Mouse (Mus musculus) lung, embryonic 15.5 days (tissue): Measurements from ENCODE around the gene Ttc21a. TPM values are rescaled to one million over a fixed set of nuclear protein-coding genes. Genes with fewer than 3 reads are reported as not detected.
A peak's percentile ranks its signal among the peaks of the same experiment; 100 is the strongest.

Experiments
- ATAC-seq: fragments of 200-750 bp; cut with Nextera tagmentation; 2 replicates; pipeline ENCODE4 v1.8.0; 2017; ENCODE audit warnings: moderate number of reproducible peaks, borderline replicate concordance; ENCODE audit not compliant: low FRiP score, low TSS enrichment; ENCODE audit errors: extremely low read depth
- H3K27ac ChIP-seq: fragments of 300-500 bp; sonication (generic); 2 replicates; pipeline ENCODE4 v1.5.1; 2015; ENCODE audit warnings: moderate library complexity, mild to moderate bottlenecking, inconsistent platforms
- H3K27me3 ChIP-seq: fragments of 300-500 bp; sonication (generic); 2 replicates; pipeline ENCODE4 v1.6.1; 2015; ENCODE audit warnings: inconsistent platforms
- H3K36me3 ChIP-seq: fragments of 300-500 bp; sonication (generic); 2 replicates; pipeline ENCODE4 v1.6.1; 2015; ENCODE audit warnings: inconsistent platforms
- H3K4me1 ChIP-seq: fragments of 300-500 bp; sonication (generic); 2 replicates; pipeline ENCODE4 v1.6.1; 2015; ENCODE audit warnings: inconsistent platforms
- H3K4me2 ChIP-seq: fragments of 300-500 bp; sonication (generic); 2 replicates; pipeline ENCODE4 v1.6.1; 2015; ENCODE audit warnings: inconsistent platforms, mild to moderate bottlenecking, moderate library complexity
- H3K4me3 ChIP-seq: fragments of 300-500 bp; sonication (generic); 2 replicates; pipeline ENCODE4 v1.5.1; 2015; ENCODE audit warnings: mild to moderate bottlenecking, inconsistent platforms
- H3K9ac ChIP-seq: fragments of 300-500 bp; sonication (generic); 2 replicates; pipeline ENCODE4 v1.6.1; 2015; ENCODE audit warnings: inconsistent platforms
- H3K9me3 ChIP-seq: fragments of 300-500 bp; sonication (generic); 2 replicates; pipeline ENCODE4 v1.6.1; 2016; ENCODE audit warnings: inconsistent platforms
- WGBS: fragments of 180-500 bp; shearing (Covaris S2); methylation state at CpG from one replicate; pipeline ENCODE4 v1.1.7; 2015; 5-methylcytosine and 5-hydroxymethylcytosine counted together
- polyA plus RNA-seq: library from polyadenylated mRNA; unstranded; fragments of >200 nt; fragmentation: Nextera tagmentation; extraction: Ambion mirVana; gene quantifications from 2 replicates; pipeline ENCODE4 v1.2.1, GENCODE M21; 2015

Ttc21a gene
- polyA plus RNA-seq, 1 experiment from 2014 or later: 1.1 TPM

DNA sequence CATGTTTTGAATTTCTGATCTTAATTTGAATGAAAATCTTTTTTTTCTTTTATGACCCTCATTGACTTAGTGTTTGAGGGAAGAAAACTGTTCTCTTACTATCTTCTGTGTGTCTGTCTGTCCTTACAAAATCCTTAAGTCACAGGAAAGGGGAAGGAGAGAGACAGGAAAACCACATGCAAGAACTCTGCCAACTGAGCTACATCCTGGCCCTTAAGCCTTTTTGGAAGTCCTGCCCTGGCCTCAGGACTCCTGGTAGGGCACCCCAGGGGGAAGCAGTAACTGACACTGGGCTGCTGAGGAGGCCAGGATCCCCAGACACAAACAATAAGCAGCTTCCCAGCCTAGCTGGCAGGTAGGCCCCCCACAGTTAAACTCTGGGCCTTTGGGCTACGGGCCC lies 5.9 kb downstream of the Ttc21a start:
- H3K4me3 ChIP-seq: no peak overlapping the region
- no peak overlapping the region for H3K9ac ChIP-seq
- no peak for ATAC-seq
- WGBS: 77% methylated on average over 1 of the region's 1 CpGs
- H3K4me1 ChIP-seq: peaks cover 13% of the 10 kb centered on the region
- H3K4me2 ChIP-seq: no peak overlapping the region
- H3K27me3 ChIP-seq: no peaks in the 10 kb centered on the region
- H3K36me3 ChIP-seq: no peaks in the 10 kb centered on the region
- H3K27ac ChIP-seq: no peak overlapping the region
- no peaks in the 10 kb centered on the region for H3K9me3 ChIP-seq

DNA sequence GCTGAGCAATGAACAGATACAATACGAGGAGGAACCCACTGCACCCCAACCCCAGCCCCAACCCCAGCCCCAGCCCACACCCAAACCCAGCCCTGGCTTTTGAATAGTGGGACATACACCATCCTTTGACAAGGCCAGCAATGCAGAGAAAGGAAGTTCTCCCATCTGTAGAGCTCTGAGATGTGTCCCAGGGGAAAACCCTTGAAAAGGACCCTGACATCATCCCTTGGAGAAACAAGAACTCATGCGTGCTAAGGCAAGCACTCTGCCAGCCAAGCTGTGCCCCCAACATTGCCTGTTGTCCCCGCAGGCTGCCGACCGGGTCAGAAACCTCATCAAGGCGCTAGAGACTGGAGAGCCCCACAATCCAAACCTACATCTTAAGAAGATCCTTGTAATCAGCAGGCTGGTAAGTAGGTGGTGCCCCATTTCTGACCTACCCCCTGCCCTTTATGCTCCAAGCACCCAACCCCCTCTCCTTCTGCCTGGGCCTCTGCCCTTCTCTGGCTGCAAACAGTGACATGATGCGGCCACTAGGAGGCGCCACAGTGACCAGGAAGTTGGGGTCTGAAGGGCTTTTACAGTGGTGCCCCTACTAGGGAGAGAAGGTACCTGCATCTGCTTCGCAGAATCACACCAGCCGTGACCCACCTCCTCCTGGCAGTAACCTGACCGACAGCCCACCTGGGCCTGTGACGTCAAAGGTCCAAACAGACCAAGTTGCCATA lies 7.9 kb downstream of the Ttc21a start:
- ATAC-seq: no peak
- no peak overlapping the region for H3K9ac ChIP-seq
- WGBS: 68% methylated on average over 12 of the region's 12 CpGs
- H3K4me2 ChIP-seq: no peak overlapping the region
- H3K4me3 ChIP-seq: no peak overlapping the region
- no peaks in the 10 kb centered on the region for H3K36me3 ChIP-seq
- H3K4me1 ChIP-seq: peaks cover 13% of the 10 kb centered on the region
- H3K9me3 ChIP-seq: no peaks in the 10 kb centered on the region
- no peak overlapping the region for H3K27ac ChIP-seq
- H3K27me3 ChIP-seq: no peaks in the 10 kb centered on the region

DNA sequence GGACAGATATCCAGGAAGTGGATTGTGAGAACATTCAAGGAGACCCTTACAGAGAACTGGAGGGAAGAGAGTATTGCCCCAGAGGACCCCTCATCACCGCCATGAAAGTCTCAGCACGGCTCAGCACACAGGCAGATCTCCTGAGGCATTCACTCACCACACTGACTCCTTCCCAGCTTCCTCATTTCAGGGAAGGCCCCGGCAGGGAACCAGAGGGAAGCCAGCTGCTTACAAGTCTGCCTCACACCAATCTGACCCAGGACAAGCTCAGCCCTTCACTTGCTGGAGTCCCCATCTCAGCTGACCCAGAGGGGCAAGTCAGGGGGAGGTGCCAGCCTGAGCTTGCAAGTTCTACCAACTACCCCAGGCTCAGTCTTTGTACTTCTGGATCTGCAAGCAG lies 11.4 kb downstream of the Ttc21a start:
- H3K4me3 ChIP-seq: no peak overlapping the region
- ATAC-seq: no peak
- no peak overlapping the region for H3K27ac ChIP-seq
- H3K36me3 ChIP-seq: no peaks in the 10 kb centered on the region
- H3K4me2 ChIP-seq: no peak overlapping the region
- H3K9ac ChIP-seq: no peak overlapping the region
- H3K27me3 ChIP-seq: no peaks in the 10 kb centered on the region
- H3K4me1 ChIP-seq: peaks cover 9% of the 10 kb centered on the region
- WGBS: 37% methylated on average over 3 of the region's 3 CpGs
- no peaks in the 10 kb centered on the region for H3K9me3 ChIP-seq

DNA sequence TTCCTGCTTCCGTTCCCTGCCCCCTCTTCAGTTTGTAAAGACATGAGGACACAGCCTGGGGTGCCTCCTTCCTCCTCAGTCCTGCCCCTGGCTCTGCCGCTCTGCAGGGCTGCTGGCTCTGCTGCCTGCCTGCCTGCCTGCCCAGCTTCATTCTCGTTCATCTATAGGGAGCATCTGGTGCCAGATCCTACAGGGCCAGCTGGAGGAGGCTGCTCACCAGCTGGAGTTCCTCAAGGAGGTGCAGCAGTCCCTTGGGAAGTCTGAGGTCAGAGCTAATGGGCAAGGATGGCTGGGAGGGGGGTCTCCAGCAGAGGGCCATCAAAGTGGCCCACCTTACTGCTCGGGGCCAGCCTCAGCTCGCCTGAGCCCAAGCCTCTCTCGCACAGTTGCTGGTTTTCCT lies 13.0 kb downstream of the Ttc21a start:
- Histone ChIP-seq H3K4me2 (no peak overlapping the region), H3K27ac (no peak overlapping the region), H3K27me3 (no peaks in the 10 kb centered on the region), H3K9ac (no peak overlapping the region), H3K4me3 (no peak overlapping the region), H3K4me1 (peaks cover 9% of the 10 kb centered on the region), H3K9me3 (no peaks in the 10 kb centered on the region), H3K36me3 (no peaks in the 10 kb centered on the region)
- peak; percentile 66 for ATAC-seq
- WGBS: 29% methylated on average over 6 of the region's 6 CpGs

DNA sequence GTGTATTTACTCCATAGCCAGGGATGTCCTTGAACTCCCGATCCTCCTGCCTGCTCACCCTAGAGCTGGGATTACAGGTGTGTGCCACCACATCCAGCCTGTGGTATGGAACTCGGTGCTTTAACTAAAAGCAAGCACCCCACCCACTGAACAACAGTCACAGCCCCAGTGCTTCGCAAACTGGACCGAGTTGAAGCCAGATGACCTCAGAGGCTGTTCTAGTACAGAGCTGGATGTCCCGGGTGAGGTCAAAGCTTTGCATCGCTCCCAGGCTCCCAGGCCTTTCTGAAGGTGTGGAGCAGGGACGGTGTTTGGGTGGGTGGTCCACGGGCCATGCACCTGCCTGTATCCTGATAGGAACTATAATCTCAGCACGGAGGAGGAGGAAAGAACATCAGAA lies 14.0 kb downstream of the Ttc21a start:
- no peak overlapping the region for H3K4me3 ChIP-seq
- no peaks in the 10 kb centered on the region for H3K9me3 ChIP-seq
- no peak overlapping the region for H3K27ac ChIP-seq
- no peak overlapping the region for H3K4me2 ChIP-seq
- no peak for ATAC-seq
- H3K4me1 ChIP-seq: peaks cover 9% of the 10 kb centered on the region
- WGBS: 80% methylated on average over 9 of the region's 9 CpGs
- no peak overlapping the region for H3K9ac ChIP-seq
- no peaks in the 10 kb centered on the region for H3K36me3 ChIP-seq
- no peaks in the 10 kb centered on the region for H3K27me3 ChIP-seq

DNA sequence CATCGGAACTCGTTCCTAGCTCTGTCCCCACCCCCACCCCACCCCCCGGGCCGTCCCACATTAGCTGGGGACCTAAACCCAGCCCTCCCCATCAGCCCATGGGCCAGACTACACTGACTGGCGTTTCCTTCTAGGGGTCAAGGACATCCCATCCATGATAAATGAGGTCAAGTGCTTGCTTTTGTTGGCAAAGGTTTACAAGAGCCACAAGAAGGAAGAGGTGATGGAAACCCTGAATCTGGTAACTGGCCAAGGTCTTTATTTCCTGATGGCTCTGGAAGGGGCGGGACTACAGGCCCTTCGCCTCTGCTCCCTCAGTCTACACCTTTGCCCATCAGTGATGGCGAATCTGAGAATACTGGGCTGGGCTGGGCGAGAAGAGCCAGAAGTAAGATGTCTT lies 21.4 kb downstream of the Ttc21a start:
- Histone ChIP-seq H3K4me2 (no peak overlapping the region), H3K36me3 (no peaks in the 10 kb centered on the region), H3K4me1 (peaks cover 15% of the 10 kb centered on the region), H3K9ac (no peak overlapping the region), H3K9me3 (no peaks in the 10 kb centered on the region), H3K27ac (no peak overlapping the region), H3K4me3 (no peak overlapping the region), H3K27me3 (no peaks in the 10 kb centered on the region)
- no peak for ATAC-seq
- WGBS: 73% methylated on average over 9 of the region's 9 CpGs

DNA sequence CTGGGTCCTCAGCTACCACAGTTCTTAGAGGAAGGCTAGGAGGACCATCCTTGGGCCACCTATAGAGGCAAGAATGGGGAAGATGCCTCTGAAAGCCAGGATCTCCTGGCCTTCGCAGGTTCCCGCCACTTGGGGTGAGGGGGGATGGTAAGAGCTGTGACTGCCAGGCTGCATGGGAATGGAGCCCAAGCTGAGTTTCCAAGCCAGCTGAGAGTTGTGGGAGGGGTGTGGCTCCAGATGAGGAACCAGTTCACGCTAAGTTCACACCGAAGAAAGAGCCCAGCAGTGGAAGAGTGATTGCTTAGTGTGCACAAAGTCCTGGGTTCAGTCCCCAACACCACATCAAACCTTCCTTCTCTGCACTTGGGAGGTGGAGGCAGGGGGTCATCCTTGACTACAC lies 24.8 kb downstream of the Ttc21a start:
- Histone ChIP-seq H3K4me3 (no peak overlapping the region), H3K4me2 (no peak overlapping the region), H3K9me3 (no peaks in the 10 kb centered on the region), H3K27ac (no peak overlapping the region), H3K36me3 (no peaks in the 10 kb centered on the region), H3K9ac (no peak overlapping the region), H3K27me3 (no peaks in the 10 kb centered on the region), H3K4me1 (peaks cover 15% of the 10 kb centered on the region)
- no peak for ATAC-seq
- WGBS: 65% methylated on average over 4 of the region's 4 CpGs

DNA sequence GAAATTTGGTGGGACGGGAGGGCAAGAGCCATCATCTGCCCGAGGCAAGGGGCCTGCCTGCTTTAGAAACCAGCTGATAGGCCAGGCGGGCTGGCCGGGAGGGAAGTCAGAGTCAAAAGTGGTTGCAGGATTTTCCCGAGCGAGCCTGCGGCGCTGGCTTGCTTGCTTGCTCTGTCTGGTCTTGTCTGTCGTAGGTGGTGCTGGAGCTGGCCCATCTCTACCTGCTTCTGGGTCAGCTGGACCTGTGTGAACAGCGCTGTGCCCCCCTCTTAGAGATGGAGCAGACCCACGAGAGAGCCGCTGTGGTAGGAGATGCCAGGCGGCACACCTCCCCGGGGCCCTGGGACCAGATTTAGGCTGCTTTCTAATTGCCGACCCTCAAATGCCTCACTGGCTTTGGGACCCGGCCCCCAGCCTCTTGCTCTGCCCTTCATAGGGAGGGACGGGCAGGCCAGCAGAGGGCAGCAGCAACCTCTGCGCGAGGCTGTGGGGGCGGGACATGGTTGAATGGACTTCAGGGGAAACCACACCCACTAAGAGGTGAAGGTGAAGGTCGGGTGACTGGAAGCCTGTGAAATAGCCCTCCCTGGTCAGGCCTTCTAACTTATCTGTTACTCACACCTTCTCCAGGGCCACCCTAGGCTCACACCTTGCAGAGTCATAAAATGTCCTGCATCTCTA lies 25.7 kb downstream of the Ttc21a start:
- H3K9ac ChIP-seq: no peak overlapping the region
- no peak overlapping the region for H3K4me3 ChIP-seq

DNA sequence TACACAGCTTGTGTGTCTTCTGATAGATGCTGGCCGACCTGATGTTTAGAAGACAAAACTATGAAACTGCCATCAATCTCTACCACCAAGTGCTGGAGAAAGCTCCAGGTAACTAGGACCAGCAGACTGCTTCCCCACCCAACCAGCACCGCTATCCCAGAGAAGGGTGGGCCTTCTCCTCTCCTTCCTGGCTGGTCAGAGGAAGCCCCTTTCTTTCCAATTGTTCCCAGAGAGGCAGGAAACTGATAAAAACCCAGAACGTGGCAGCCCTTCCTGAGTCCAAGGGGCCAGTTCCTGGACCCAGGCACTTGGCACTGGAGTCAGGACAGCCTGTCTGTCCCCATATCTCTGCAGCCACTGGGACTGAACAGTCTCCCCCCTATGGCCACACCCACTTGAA lies 26.8 kb downstream of the Ttc21a start:
- no peaks in the 10 kb centered on the region for H3K9me3 ChIP-seq
- H3K4me3 ChIP-seq: no peak overlapping the region
- H3K9ac ChIP-seq: no peak overlapping the region
- WGBS: 55% methylated on average over 3 of the region's 3 CpGs
- H3K27ac ChIP-seq: peak overlapping the region; percentile 41; the same call in 1 of the 2 replicates
- no peak overlapping the region for H3K4me2 ChIP-seq
- H3K27me3 ChIP-seq: no peaks in the 10 kb centered on the region
- H3K4me1 ChIP-seq: peaks cover 15% of the 10 kb centered on the region
- no peaks in the 10 kb centered on the region for H3K36me3 ChIP-seq
- no peak for ATAC-seq

More for the DNA sequence above, 25.7 kb downstream of the Ttc21a start:
- no peak overlapping the region for H3K27ac ChIP-seq
- ATAC-seq: peak; percentile 69; the same call in 1 of the 2 replicates
- peak overlapping the region; percentile 30 for H3K4me2 ChIP-seq
- H3K36me3 ChIP-seq: no peaks in the 10 kb centered on the region
- no peaks in the 10 kb centered on the region for H3K9me3 ChIP-seq
- WGBS: 20% methylated on average over 21 of the region's 21 CpGs
- no peaks in the 10 kb centered on the region for H3K27me3 ChIP-seq
- H3K4me1 ChIP-seq: peaks cover 15% of the 10 kb centered on the region

DNA sequence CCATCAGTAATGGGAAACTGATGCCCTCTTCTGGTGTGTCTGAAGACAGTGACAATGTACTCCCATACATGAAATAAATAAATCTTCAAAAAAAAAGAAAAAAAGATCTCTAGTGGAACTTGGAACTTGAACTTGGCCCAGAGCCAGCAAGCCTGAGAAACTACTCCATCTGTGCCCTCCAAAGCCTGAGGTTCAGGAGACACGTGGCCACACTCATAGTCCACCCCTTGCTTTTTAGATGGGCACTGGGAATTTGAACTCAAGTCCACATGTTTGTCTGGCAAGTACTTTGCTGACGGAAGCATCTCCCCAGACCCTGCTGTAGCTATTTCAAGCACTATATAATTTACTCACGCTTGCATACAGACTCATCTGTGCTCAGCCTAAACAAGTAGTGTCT lies 27.8 kb downstream of the Ttc21a start:
- no peak for ATAC-seq
- Histone ChIP-seq H3K9ac (no peak overlapping the region), H3K36me3 (no peaks in the 10 kb centered on the region), H3K27me3 (no peaks in the 10 kb centered on the region), H3K4me1 (peaks cover 19% of the 10 kb centered on the region), H3K27ac (no peak overlapping the region), H3K4me2 (no peak overlapping the region), H3K9me3 (no peaks in the 10 kb centered on the region), H3K4me3 (no peak overlapping the region)
- WGBS: 49% methylated on average over 3 of the region's 3 CpGs

DNA sequence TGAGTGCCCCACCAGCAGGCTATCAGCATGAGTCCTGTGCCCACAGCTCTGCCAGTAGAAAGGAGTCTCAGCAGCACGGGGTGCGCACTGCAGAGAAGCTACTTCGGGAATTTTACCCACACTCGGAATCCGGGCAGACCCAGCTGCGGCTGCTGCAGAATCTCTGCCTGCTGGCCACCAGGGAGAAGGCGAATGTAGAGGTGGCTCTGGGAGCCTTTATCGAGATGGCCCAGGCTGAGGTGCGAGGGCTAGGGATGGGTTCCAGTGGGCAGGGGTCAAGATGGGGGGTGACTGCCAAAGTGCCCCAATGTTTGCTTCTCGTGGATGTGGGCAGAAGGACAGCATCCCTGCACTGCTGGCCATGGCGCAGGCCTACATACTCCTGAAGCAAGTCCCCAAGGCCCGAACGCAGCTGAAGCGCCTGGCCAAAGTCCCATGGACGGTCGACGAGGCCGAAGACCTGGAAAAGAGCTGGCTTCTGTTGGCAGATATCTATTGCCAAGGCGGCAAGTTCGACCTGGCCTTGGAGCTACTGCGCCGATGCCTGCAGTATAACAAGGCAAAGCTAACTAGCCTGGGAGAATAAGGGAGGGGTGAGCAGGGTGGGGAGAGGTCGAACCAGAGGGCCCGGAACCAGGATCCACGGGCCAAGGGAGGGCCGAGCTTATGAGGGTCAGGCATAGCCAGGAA lies 29.0 kb downstream of the Ttc21a start:
- Histone ChIP-seq H3K36me3 (0 out of 2 replicates have a peak, but pooled peaks cover 3% of the 10 kb centered on the region), H3K9me3 (no peaks in the 10 kb centered on the region), H3K4me1 (peaks cover 31% of the 10 kb centered on the region), H3K4me3 (no peak overlapping the region), H3K27me3 (no peaks in the 10 kb centered on the region), H3K4me2 (no peak overlapping the region), H3K27ac (no peak overlapping the region), H3K9ac (no peak overlapping the region)
- no peak for ATAC-seq
- 84% methylated on average over 26 of the region's 26 CpGs for WGBS

DNA sequence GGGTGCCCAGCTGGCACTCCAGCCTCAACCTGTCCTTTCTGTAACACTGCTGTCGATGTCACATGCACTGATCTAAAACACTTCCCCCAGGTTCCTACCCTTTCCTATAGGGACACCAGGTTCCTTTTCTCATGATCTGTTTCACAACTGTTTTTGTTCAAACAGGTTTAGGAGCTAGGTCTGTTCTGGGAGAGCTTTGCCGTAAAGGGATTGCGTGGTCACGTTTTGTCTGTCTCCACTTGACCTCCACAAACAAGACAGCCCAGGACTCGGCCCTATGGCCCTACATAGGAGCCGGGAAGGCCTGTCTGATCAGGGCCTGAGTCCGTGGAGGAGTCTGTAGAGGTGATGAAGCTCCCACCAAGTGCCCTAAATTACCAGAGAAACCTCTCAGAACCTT lies 32.4 kb downstream of the Ttc21a start:
- no peaks in the 10 kb centered on the region for H3K27me3 ChIP-seq
- ATAC-seq: no peak
- peaks cover 25% of the 10 kb centered on the region for H3K4me1 ChIP-seq
- no peak overlapping the region for H3K4me2 ChIP-seq
- 73% methylated on average over 7 of the region's 7 CpGs for WGBS
- H3K36me3 ChIP-seq: peaks cover 32% of the 10 kb centered on the region
- H3K27ac ChIP-seq: no peak overlapping the region
- H3K9me3 ChIP-seq: no peaks in the 10 kb centered on the region
- no peak overlapping the region for H3K9ac ChIP-seq
- no peak overlapping the region for H3K4me3 ChIP-seq
